ENCODE assay signal across 11 mouse cellular contexts in genomic region chr9:105492744-105493143, GRCm38 (mm10). TPM values are rescaled to one million over a fixed set of nuclear protein-coding genes. Genes with fewer than 3 reads are reported as not detected.
DNase-seq lines count a peak whose midpoint lies in the region; ATAC-seq lines count a peak whose summit lies in the region.
"Had no signal": no experiment of that assay in that cellular context is flagged by ENCODE, and none has a peak within 500 bp of the region (broad histone marks: within the 10 kb centered on the region; RNA-seq: fewer than 3 reads in every experiment).

No protein-coding gene starts in this region.

- no peaks in the 10 kb centered on the region for H3K9me3 ChIP-seq in embryonic facial prominence, embryonic 13.5 days
- H3K9me3 ChIP-seq in embryonic facial prominence, embryonic 10.5 days: no peaks in the 10 kb centered on the region
- H3K9me3 ChIP-seq in hindbrain, embryonic 15.5 days: no peaks in the 10 kb centered on the region

- H3K4me3 ChIP-seq in embryonic facial prominence, embryonic 13.5 days: no peak overlapping the region
- no peak overlapping the region for H3K4me3 ChIP-seq in embryonic facial prominence, embryonic 10.5 days
- H3K4me3 ChIP-seq in hindbrain, embryonic 15.5 days: peak overlapping the region; percentile 97; the same call in 1 of the 2 replicates

- 0 out of 2 replicates have a peak overlapping the region, but pooled peaks have one; percentile 97 for H3K4me2 ChIP-seq in embryonic facial prominence, embryonic 13.5 days
- peak overlapping the region; percentile 97 for H3K4me2 ChIP-seq in hindbrain, embryonic 15.5 days

- no peak overlapping the region for H3K9ac ChIP-seq in embryonic facial prominence, embryonic 13.5 days
- H3K9ac ChIP-seq in hindbrain, embryonic 15.5 days: no peak overlapping the region

- H3K36me3 ChIP-seq in embryonic facial prominence, embryonic 13.5 days: no peaks in the 10 kb centered on the region
- peaks cover 12% of the 10 kb centered on the region for H3K36me3 ChIP-seq in embryonic facial prominence, embryonic 10.5 days (replicated peaks)
- no peaks in the 10 kb centered on the region for H3K36me3 ChIP-seq in hindbrain, embryonic 15.5 days

- WGBS in embryonic facial prominence, embryonic 13.5 days: 78% methylated on average over 3 of the region's 3 CpGs
- 83% methylated on average over 3 of the region's 3 CpGs for WGBS in embryonic facial prominence, embryonic 10.5 days
- WGBS in hindbrain, embryonic 15.5 days: 68% methylated on average over 3 of the region's 3 CpGs

- DNase-seq in embryonic facial prominence, embryonic 10.5 days (ENCODE audit: low spot score): no peak
- peak; percentile 22 to 47 for DNase-seq in left cerebral cortex, adult 18-20 months (ENCODE audit: low spot score in 2 of 2)
- no peak for DNase-seq in left cerebral cortex, postnatal 36 days (ENCODE audit: low spot score in 2 of 2)
- DNase-seq in 3134 (ENCODE audit: extremely low read depth, insufficient read length, low spot score): peak; percentile 21
- DNase-seq in yolk sac, embryonic 10.5 days (ENCODE audit: low spot score): no peak
- DNase-seq in gastrocnemius, postnatal 10 days: no peak
- DNase-seq: liver; lung, postnatal 14 days had no signal

- no peak for ATAC-seq in embryonic facial prominence, embryonic 13.5 days (ENCODE audit: insufficient number of reproducible peaks, insufficient read depth, low FRiP score, low TSS enrichment, low read depth)
- ATAC-seq in hindbrain, embryonic 15.5 days (ENCODE audit: low FRiP score, low read depth): no peak
- ATAC-seq: intestine, embryonic 16.5 days had no signal

- intact Hi-C loops in left cerebral cortex, postnatal 36 days (cut with DNase I): no loop called here

- H3K27me3 ChIP-seq in embryonic facial prominence, embryonic 13.5 days: no peaks in the 10 kb centered on the region
- H3K27me3 ChIP-seq in embryonic facial prominence, embryonic 10.5 days (replicated peaks; ENCODE audit: low read depth, poor library complexity, severe bottlenecking): no peaks in the 10 kb centered on the region
- no peaks in the 10 kb centered on the region for H3K27me3 ChIP-seq in hindbrain, embryonic 15.5 days

- H3K4me1 ChIP-seq in embryonic facial prominence, embryonic 13.5 days: peaks cover 24% of the 10 kb centered on the region; the same call in 1 of the 2 replicates
- H3K4me1 ChIP-seq in embryonic facial prominence, embryonic 10.5 days: peaks cover 23% of the 10 kb centered on the region
- H3K4me1 ChIP-seq in hindbrain, embryonic 15.5 days (replicated peaks): peaks cover 39% of the 10 kb centered on the region

- no peak overlapping the region for H3K27ac ChIP-seq in embryonic facial prominence, embryonic 13.5 days
- no peak overlapping the region for H3K27ac ChIP-seq in embryonic facial prominence, embryonic 10.5 days (replicated peaks)
- no peak overlapping the region for H3K27ac ChIP-seq in hindbrain, embryonic 15.5 days (replicated peaks)

RNA-seq across cellular contexts. Expression of gene Atp2c1, which starts 34.4 kb away (rescaled TPM):
- 53.3 and 54.4 TPM in 2 replicates for polyA plus RNA-seq in embryonic facial prominence, embryonic 13.5 days (2015; fragmentation: Nextera tagmentation; extraction: Ambion mirVana)
- polyA plus RNA-seq in embryonic facial prominence, embryonic 10.5 days (2016; fragmentation: Nextera tagmentation; extraction: Ambion mirVana): 58.8 and 59.3 TPM in 2 replicates
- total RNA-seq in left cerebral cortex, adult 18-20 months (2021): 100 to 1,000 TPM; 202 to 204 TPM
- total RNA-seq in left cerebral cortex, postnatal 36 days (2021): 100 to 1,000 TPM; 197 to 214 TPM
- 98.8 and 101 TPM in 2 replicates for polyA plus RNA-seq in hindbrain, embryonic 15.5 days (2015; fragmentation: Nextera tagmentation; extraction: Ambion mirVana)
- 10 to 100 TPM; 35.7 to 47.4 TPM for total RNA-seq in gastrocnemius, postnatal 10 days (2021)

Comparison
In these comparisons a context has a peak if more than half of its experiments do, and no peak if none do; other contexts are left out.
1. DNase-seq: peak in left cerebral cortex, adult 18-20 months (2 of 2) and 3134 (single experiment); none in embryonic facial prominence, embryonic 10.5 days (single experiment), left cerebral cortex, postnatal 36 days (0 of 2), yolk sac, embryonic 10.5 days (single experiment) and gastrocnemius, postnatal 10 days (single experiment).
2. RNA of gene Atp2c1, which starts 34.4 kb away (total RNA-seq): 197 to 214 TPM in left cerebral cortex, postnatal 36 days and 202 to 204 TPM in left cerebral cortex, adult 18-20 months; 35.7 to 47.4 TPM in gastrocnemius, postnatal 10 days; every median in the first group is over 4 times any median in the second.